Mouse (Mus musculus) heart, adult 2 months (tissue): ENCODE measurements around the gene Tshz2.

Experiments
- CTCF ChIP-seq: fragments of 200-600 bp; IDR thresholded peaks from 2 replicates; pipeline ENCODE4 v1.8.1; 2022; ENCODE audit warnings: antibody characterized with exemption, mild to moderate bottlenecking, moderate library complexity
- POLR2A ChIP-seq: fragments of 200-500 bp; IDR thresholded peaks from 2 replicates; pipeline ENCODE4 v1.6.1; 2011; ENCODE audit warnings: mild to moderate bottlenecking, low read depth, low read length, control low read depth; ENCODE audit not compliant: insufficient read depth

DNA sequence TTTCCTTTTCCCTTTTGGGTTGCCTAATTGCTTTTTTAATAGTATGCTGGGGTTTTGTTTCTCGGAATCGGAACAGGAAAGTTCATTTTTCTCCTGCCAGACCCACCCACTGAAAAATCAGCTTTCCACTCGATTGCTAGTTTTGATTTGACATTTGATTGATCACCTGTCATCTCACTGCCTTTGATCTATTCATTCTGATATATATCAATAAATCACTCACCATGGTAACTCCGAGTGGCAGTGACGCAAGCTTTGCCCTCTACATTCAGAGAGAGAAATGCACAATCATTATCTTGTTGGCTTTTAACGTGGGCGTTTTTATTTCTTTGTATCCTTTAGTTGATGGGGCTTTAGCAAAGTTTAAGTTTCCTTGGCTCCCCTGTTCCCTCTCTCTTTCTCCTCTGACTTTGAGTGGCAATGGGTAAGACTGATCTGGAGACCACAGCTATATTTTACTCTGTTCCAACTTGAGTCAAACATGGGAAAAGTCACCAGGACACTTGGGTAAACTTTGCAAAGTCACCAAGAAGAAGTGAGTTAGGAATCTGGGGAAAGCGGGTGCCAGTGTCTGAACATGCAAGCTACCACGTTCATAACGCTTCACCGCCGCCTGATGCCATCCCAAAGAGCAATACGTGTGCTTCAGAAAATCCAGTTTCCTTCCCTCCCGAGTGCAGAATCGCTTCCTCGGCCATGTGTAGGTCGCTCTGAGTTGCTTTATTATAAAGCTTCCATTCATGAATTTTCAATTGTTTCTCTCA is 2.0 kb downstream of the Tshz2 start:
- no peak for TF ChIP-seq CTCF
- TF ChIP-seq POLR2A, result no peak
